Mouse (Mus musculus) myocyte (in vitro differentiated cells): ENCODE data around the gene Alox5ap.

Source experiments
- CEBPB ChIP-seq: IDR thresholded peaks from 2 replicates; pipeline ENCODE4 v1.6.1; 2011; ENCODE audit warnings: mild to moderate bottlenecking, moderate library complexity; ENCODE audit not compliant: poor library complexity, insufficient read depth, severe bottlenecking
- MAX ChIP-seq: IDR thresholded peaks from one replicate; pipeline ENCODE4 v1.6.1; 2011; ENCODE audit warnings: low read depth, mild to moderate bottlenecking, control low read depth
- MYOD1 ChIP-seq, 3 experiments: IDR thresholded peaks; one replicate each; pipeline ENCODE4 v1.6.1; 2011; ENCODE audit warnings: control low read depth in 2 of 3, low read depth in 2 of 3, mild to moderate bottlenecking in 2 of 3, moderate library complexity in 1 of 3; ENCODE audit not compliant: insufficient read length in 2 of 3, control insufficient read depth in 1 of 3
- MYOG ChIP-seq, 3 experiments: IDR thresholded peaks; one replicate each; pipeline ENCODE4 v1.6.1; 2011; ENCODE audit warnings: control low read depth in 2 of 3, low read depth in 2 of 3, mild to moderate bottlenecking in 2 of 3; ENCODE audit not compliant: insufficient read length in 2 of 3, control insufficient read depth in 1 of 3, insufficient read depth in 1 of 3
- POLR2A ChIP-seq: IDR thresholded peaks from one replicate; pipeline ENCODE4 v1.6.1; 2011; ENCODE audit warnings: low read depth, mild to moderate bottlenecking, control low read depth, moderate library complexity; ENCODE audit not compliant: insufficient read length
- REST ChIP-seq: IDR thresholded peaks from one replicate; pipeline ENCODE4 v1.6.1; 2011; ENCODE audit warnings: mild to moderate bottlenecking, control low read depth, moderate library complexity; ENCODE audit not compliant: insufficient read depth, insufficient read length
- TCF12 ChIP-seq: IDR thresholded peaks from one replicate; pipeline ENCODE4 v1.6.1; 2011; ENCODE audit warnings: mild to moderate bottlenecking, control low read depth; ENCODE audit not compliant: poor library complexity, insufficient read depth, severe bottlenecking
- TCF3 ChIP-seq: IDR thresholded peaks from one replicate; pipeline ENCODE4 v1.6.1; 2011; ENCODE audit warnings: low read depth, control low read depth; ENCODE audit not compliant: insufficient read length
- USF1 ChIP-seq: IDR thresholded peaks from one replicate; pipeline ENCODE4 v1.6.1; 2011; ENCODE audit warnings: low read depth, mild to moderate bottlenecking, control low read depth, moderate library complexity

DNA sequence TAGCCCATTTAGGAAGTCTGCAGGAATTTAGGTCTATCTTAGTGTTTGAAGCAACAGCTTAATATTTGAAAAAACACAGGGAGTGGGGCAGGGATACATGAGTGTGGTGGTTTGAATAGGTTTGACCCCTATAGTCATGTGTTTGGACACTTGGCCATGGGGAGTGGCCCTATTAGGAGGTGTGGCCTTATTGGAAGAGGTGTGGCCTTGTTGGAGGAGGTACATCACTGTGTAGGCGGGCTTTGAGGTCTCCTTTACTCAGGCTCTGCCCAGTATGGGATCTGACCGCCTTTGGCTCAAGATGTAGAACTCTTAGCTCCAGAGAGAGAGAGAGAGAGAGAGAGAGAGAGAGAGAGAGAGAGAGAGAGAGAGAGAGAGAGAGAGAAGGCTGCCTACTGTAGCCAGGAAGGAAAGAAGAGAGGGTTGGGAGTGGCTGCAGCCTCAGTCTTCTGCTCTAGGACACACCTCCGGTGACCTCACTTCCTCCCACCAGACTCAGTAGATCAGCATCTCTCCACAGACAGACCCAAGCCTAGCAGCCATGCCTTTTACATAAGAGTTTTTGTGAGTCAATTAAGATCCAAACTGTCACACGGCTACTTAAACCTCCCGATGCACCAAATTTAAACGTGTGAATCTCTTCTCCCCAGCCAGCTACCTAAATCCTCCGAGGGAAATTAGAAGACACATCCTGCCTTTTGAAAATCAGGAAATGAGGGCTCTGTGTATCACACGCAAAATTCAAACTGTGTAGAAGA, 69.6 kb downstream of the Alox5ap start:
- TF ChIP-seq POLR2A = no peak
- TF ChIP-seq USF1 = no peak
- no peak for TF ChIP-seq TCF12
- no peak for TF ChIP-seq CEBPB
- TF ChIP-seq MYOD1 (IDR thresholded peaks at IDR 0.05; ENCODE audit: control insufficient read depth in 1 of 3, insufficient read length in 2 of 3, low read depth in 2 of 3) = no peak
- TF ChIP-seq MYOG (IDR thresholded peaks at IDR 0.05; ENCODE audit: control insufficient read depth in 1 of 3, insufficient read depth in 1 of 3, insufficient read length in 2 of 3, low read depth in 2 of 3) = no peak
- TF ChIP-seq REST = no peak
- no peak for TF ChIP-seq MAX
- no peak for TF ChIP-seq TCF3
